Mouse (Mus musculus): ENCODE measurements around the gene Alad. TPM values are rescaled to one million over a fixed set of nuclear protein-coding genes. Genes with fewer than 3 reads are reported as not detected.
A peak's percentile ranks its signal among the peaks of the same experiment; 100 is the strongest.

Alad gene
- 10 to 100 TPM; 27.3 to 30.1 TPM for total RNA-seq (2021)

DNA sequence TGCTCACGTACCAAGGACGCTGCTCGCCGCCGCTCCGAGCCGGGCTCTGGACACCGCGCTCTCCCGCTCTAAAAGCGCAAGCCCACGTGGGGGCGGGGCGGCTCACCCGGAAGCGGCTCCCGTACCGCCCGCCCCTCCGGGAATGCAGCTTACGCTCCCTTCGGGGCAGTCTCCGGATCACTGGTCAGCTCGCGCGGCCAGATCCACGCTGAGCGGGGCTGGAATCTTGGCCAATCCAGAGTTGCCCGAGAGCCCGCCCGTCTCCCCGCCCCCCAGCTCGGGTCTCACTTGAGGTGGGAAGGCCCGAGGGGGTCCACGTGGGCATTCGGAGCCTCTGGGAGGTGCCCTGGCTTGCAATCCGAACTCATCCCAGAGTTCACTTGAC, at the start of gene Alad:
Alad (minus strand) TSS at position 70 of the 385 bp plus-strand sequence.
- intact Hi-C loops (cut with DNase I) = no loop called here
- peak; percentile 54 to 93 for DNase-seq (ENCODE audit: extremely low spot score in 1 of 2, low spot score in 2 of 2)

GRCm38 (mm10) chr4:62568359-62568758, 48.6 kb upstream of the Alad start:
- no peak for DNase-seq (ENCODE audit: extremely low spot score in 1 of 2, low spot score in 2 of 2)
- intact Hi-C loops (cut with DNase I) = loop anchor here (10.0 kb wide), 1 partner anchor 546 kb away; no protein-coding TSS in a partner anchor

- no peak for DNase-seq (ENCODE audit: extremely low spot score in 1 of 2, low spot score in 2 of 2)
- intact Hi-C loops (cut with DNase I) = loop anchor here (10.0 kb wide), 1 partner anchor 547 kb away; no protein-coding TSS in a partner anchor
These were observed 48.0 kb upstream of the Alad start for GRCm38 (mm10) chr4:62567696-62568095.

DNA sequence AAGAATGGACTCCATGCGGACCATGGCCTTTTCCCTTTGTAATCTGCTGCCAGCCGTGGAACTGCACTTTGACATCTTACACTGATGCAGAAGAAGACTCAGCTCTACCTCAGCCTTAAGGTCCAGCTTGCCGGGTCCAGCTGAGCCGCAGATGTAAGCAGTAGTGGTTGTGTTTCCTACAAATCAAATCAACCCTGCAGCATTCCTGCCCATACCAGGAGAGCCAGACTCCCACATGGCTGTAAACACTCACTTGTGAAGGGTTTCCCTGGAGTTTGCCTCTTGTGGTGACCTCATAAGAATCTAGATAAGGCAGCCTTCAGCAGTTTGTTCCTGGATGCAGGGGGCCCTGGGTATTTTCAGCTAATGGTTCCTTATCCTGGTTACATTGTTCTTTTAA, 46.8 kb upstream of the Alad start:
- intact Hi-C loops (cut with DNase I) = loop anchor here (10.0 kb wide), 1 partner anchor 548 kb away; no protein-coding TSS in a partner anchor
- no peak for DNase-seq (ENCODE audit: extremely low spot score in 1 of 2, low spot score in 2 of 2)

DNA sequence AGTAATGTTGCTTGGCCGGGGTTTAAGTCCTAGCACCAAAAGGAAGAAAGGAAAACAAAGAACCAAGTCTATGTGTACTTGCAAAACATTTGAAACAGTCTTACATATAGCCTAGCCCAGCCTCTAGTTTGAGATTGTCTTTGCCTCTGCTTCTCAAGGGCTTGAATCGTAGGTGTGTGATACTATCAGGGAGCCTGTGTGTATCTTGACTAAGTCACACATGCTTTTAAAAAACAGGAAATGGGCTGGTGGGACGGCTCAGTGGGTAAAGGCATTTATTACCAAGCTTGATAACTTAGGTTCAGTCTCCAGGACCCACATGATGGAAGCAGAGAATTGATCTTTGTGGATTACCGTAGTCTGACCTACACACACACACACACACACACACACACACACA, 42.3 kb upstream of the Alad start:
- intact Hi-C loops (cut with DNase I) = loop anchor here (10.0 kb wide), 1 partner anchor 553 kb away; no protein-coding TSS in a partner anchor

GRCm38 (mm10) chr4:62561630-62562001, 41.9 kb upstream of the Alad start:
- intact Hi-C loops (cut with DNase I) = loop anchor here (2.0 to 10.0 kb wide), 3 partner anchors 135 to 553 kb away; no protein-coding TSS in a partner anchor

More for the DNA sequence above, 42.3 kb upstream of the Alad start:
- no peak for DNase-seq (ENCODE audit: extremely low spot score in 1 of 2, low spot score in 2 of 2)

GRCm38 (mm10) chr4:62560963-62561629, 41.4 kb upstream of the Alad start:
- intact Hi-C loops (cut with DNase I) = loop anchor here (2.0 to 10.0 kb wide), 3 partner anchors 136 to 554 kb away; no protein-coding TSS in a partner anchor
- peak; percentile 71 to 81 for DNase-seq (ENCODE audit: extremely low spot score in 1 of 2, low spot score in 2 of 2)

More at GRCm38 (mm10) chr4:62561630-62562001, 41.9 kb upstream of the Alad start:
- DNase-seq (ENCODE audit: extremely low spot score in 1 of 2, low spot score in 2 of 2) = no peak

- intact Hi-C loops (cut with DNase I) = loop anchor here (2.0 to 10.0 kb wide), 3 partner anchors 137 to 555 kb away; no protein-coding TSS in a partner anchor
- no peak for DNase-seq (ENCODE audit: extremely low spot score in 1 of 2, low spot score in 2 of 2)
These were observed 40.1 kb upstream of the Alad start, which contains the start of gene Rgs3 for GRCm38 (mm10) chr4:62559797-62560329. Rgs3 (plus strand) TSS chr4:62559847.

DNA sequence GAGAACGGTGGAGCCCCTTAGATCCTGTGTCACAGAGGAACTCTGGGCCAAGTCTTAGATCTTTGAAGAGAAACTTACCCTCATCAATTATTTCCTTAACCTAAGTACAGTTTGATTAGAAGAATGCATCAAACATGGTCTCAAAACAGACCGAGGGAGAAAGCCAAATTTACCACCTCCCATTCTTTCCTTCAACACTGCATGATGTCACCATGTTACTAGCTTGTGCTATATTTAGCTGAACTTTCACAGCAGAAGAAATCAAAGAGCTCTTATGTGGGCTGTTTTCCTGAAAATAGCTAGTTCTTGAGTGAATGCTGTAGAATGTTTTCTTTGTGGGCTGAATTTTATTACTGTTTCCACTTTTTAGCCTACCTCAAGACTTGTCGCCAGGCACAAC, 37.7 kb upstream of the Alad start:
- no peak for DNase-seq (ENCODE audit: extremely low spot score in 1 of 2, low spot score in 2 of 2)
- intact Hi-C loops (cut with DNase I) = no loop called here

GRCm38 (mm10) chr4:62551966-62552365, 32.2 kb upstream of the Alad start:
- intact Hi-C loops (cut with DNase I) = no loop called here
- DNase-seq (ENCODE audit: extremely low spot score in 1 of 2, low spot score in 2 of 2) = no peak

GRCm38 (mm10) chr4:62544801-62545200, 25.1 kb upstream of the Alad start:
- intact Hi-C loops (cut with DNase I) = no loop called here

GRCm38 (mm10) chr4:62543782-62544181, 24.1 kb upstream of the Alad start:
- DNase-seq (ENCODE audit: extremely low spot score in 1 of 2, low spot score in 2 of 2) = no peak
- intact Hi-C loops (cut with DNase I) = no loop called here

More at GRCm38 (mm10) chr4:62544801-62545200, 25.1 kb upstream of the Alad start:
- DNase-seq (ENCODE audit: extremely low spot score in 1 of 2, low spot score in 2 of 2) = no peak

DNA sequence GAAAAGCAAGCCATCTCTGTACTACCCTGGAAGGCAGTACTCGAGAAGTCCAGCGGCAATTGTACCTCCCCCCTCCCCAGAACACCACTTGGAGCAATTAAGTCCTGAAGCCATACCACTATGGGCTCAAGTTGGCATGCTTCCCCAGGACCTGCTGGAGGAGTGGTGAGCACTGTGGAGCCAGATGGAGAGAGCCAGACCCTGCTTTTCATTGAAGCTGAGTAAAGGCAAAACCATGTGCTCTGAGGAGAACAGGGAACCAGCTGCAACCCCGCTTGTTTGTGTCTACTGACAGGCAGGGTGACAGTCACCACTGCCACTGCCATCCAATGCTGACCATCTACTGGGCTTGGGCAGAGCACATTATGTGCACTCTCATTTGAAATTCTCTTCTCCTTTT, 22.1 kb upstream of the Alad start:
- intact Hi-C loops (cut with DNase I) = no loop called here
- DNase-seq (ENCODE audit: extremely low spot score in 1 of 2, low spot score in 2 of 2) = no peak

GRCm38 (mm10) chr4:62533729-62534128, 14.0 kb upstream of the Alad start:
- no peak for DNase-seq (ENCODE audit: extremely low spot score in 1 of 2, low spot score in 2 of 2)
- intact Hi-C loops (cut with DNase I) = no loop called here

- no peak for DNase-seq (ENCODE audit: extremely low spot score in 1 of 2, low spot score in 2 of 2)
- intact Hi-C loops (cut with DNase I) = no loop called here
These were observed 7.9 kb upstream of the Alad start for GRCm38 (mm10) chr4:62527655-62528054.

GRCm38 (mm10) chr4:62526256-62526655, 6.5 kb upstream of the Alad start:
- intact Hi-C loops (cut with DNase I) = no loop called here
- DNase-seq (ENCODE audit: extremely low spot score in 1 of 2, low spot score in 2 of 2) = no peak

DNA sequence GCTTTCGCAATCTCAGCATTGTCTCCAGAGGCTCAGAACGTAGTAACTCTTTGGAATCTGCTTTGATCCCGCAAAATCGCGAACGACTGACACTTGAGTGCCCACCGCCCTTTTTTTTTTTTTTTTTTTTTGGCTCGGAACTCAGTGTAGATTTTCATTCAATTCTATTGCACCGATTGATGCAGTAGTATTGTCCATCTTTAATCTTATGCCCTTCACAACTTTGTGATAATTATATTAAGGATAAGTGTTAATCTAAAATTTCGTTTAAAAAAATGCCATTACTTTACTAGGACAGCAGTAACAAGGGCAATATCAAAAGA, 5.7 kb upstream of the Alad start:
- intact Hi-C loops (cut with DNase I) = no loop called here
- no peak for DNase-seq (ENCODE audit: extremely low spot score in 1 of 2, low spot score in 2 of 2)

GRCm38 (mm10) chr4:62524651-62525488, 5.2 kb upstream of the Alad start, which contains the start of the genes Pole3 and 4933430I17Rik:
Pole3 (minus strand) TSS chr4:62525068.
4933430I17Rik (plus strand) TSS chr4:62525369.
- intact Hi-C loops (cut with DNase I) = no loop called here
- DNase-seq (ENCODE audit: extremely low spot score in 1 of 2, low spot score in 2 of 2) = peak; percentile 97 to 98

DNA sequence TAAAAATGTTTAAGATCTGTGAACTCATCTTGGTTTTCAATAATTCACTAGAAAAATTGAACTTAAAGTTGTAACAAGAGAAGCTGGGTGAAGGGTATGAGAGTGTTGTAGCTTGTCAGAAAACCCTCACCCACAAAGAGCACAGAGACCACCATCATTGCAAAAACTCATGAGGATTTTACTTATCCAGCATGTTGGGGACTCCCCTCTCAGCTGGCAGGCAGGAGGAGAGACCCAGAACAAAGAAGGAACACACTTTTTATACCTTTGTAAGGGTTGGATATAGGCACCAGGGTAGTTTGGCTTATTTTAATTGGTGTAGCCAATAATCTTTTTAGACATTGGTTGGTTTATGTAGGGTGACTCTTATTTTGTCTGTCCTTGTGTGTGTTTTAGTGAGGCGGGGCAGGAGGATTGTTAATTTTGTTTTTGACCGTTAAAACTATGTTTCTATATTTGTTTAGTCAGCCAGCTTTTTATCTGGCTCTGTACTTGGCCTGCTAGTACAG, 1.2 kb upstream of the Alad start:
- DNase-seq (ENCODE audit: extremely low spot score in 1 of 2, low spot score in 2 of 2) = no peak
- intact Hi-C loops (cut with DNase I) = no loop called here

All from left cerebral cortex, postnatal 10 days (tissue).